Mouse (Mus musculus) myocyte (in vitro differentiated cells): ENCODE measurements around the gene Slc8a1. TPM values are rescaled to one million over a fixed set of nuclear protein-coding genes. Genes with fewer than 3 reads are reported as not detected.

Experiments used
- H3K27me3 ChIP-seq: one replicate; pipeline ENCODE4 v1.6.1; 2011; ENCODE audit not compliant: control insufficient read depth, insufficient read depth, insufficient read length
- H3K36me3 ChIP-seq: one replicate; pipeline ENCODE4 v1.6.1; 2011; ENCODE audit not compliant: control insufficient read depth, insufficient read depth
- H3K4me2 ChIP-seq: one replicate; pipeline ENCODE4 v1.6.1; 2011; ENCODE audit warnings: low read depth, control low read depth
- H3K4me3 ChIP-seq: one replicate; pipeline ENCODE4 v1.5.1; 2011; ENCODE audit warnings: mild to moderate bottlenecking, control low read depth, moderate library complexity
- H3K79me2 ChIP-seq: one replicate; pipeline ENCODE4 v1.6.1; 2011; ENCODE audit not compliant: control insufficient read depth, insufficient read depth
- H3ac ChIP-seq: one replicate; pipeline ENCODE4 v1.6.1; 2011; ENCODE audit not compliant: control insufficient read depth, insufficient read length
- CEBPB ChIP-seq: IDR thresholded peaks from 2 replicates; pipeline ENCODE4 v1.6.1; 2011; ENCODE audit warnings: mild to moderate bottlenecking, moderate library complexity; ENCODE audit not compliant: poor library complexity, insufficient read depth, severe bottlenecking
- E2F4 ChIP-seq: IDR thresholded peaks from one replicate; pipeline ENCODE4 v1.6.1; 2011; ENCODE audit warnings: mild to moderate bottlenecking, control low read depth, moderate library complexity; ENCODE audit not compliant: insufficient read depth
- MAX ChIP-seq: IDR thresholded peaks from one replicate; pipeline ENCODE4 v1.6.1; 2011; ENCODE audit warnings: low read depth, mild to moderate bottlenecking, control low read depth
- MYOD1 ChIP-seq, 3 experiments: IDR thresholded peaks; one replicate each; pipeline ENCODE4 v1.6.1; 2011; ENCODE audit warnings: control low read depth in 2 of 3, low read depth in 2 of 3, mild to moderate bottlenecking in 2 of 3, moderate library complexity in 1 of 3; ENCODE audit not compliant: insufficient read length in 2 of 3, control insufficient read depth in 1 of 3
- MYOG ChIP-seq, 3 experiments: IDR thresholded peaks; one replicate each; pipeline ENCODE4 v1.6.1; 2011; ENCODE audit warnings: control low read depth in 2 of 3, low read depth in 2 of 3, mild to moderate bottlenecking in 2 of 3; ENCODE audit not compliant: insufficient read length in 2 of 3, control insufficient read depth in 1 of 3, insufficient read depth in 1 of 3
- POLR2A ChIP-seq: IDR thresholded peaks from one replicate; pipeline ENCODE4 v1.6.1; 2011; ENCODE audit warnings: low read depth, mild to moderate bottlenecking, control low read depth, moderate library complexity; ENCODE audit not compliant: insufficient read length
- POLR2AphosphoS2 ChIP-seq: IDR thresholded peaks from one replicate; pipeline ENCODE4 v1.6.1; 2011; ENCODE audit warnings: low read depth, control low read depth; ENCODE audit not compliant: insufficient read length
- REST ChIP-seq: IDR thresholded peaks from one replicate; pipeline ENCODE4 v1.6.1; 2011; ENCODE audit warnings: mild to moderate bottlenecking, control low read depth, moderate library complexity; ENCODE audit not compliant: insufficient read depth, insufficient read length
- SRF ChIP-seq: IDR thresholded peaks from one replicate; pipeline ENCODE4 v1.6.1; 2011; ENCODE audit warnings: low read depth; ENCODE audit not compliant: control insufficient read depth, insufficient read length
- TCF12 ChIP-seq: IDR thresholded peaks from one replicate; pipeline ENCODE4 v1.6.1; 2011; ENCODE audit warnings: mild to moderate bottlenecking, control low read depth; ENCODE audit not compliant: poor library complexity, insufficient read depth, severe bottlenecking
- TCF3 ChIP-seq: IDR thresholded peaks from one replicate; pipeline ENCODE4 v1.6.1; 2011; ENCODE audit warnings: low read depth, control low read depth; ENCODE audit not compliant: insufficient read length
- USF1 ChIP-seq: IDR thresholded peaks from one replicate; pipeline ENCODE4 v1.6.1; 2011; ENCODE audit warnings: low read depth, mild to moderate bottlenecking, control low read depth, moderate library complexity
- polyA plus RNA-seq: library from polyadenylated mRNA; unstranded; fragments of >200 nt; fragmentation: generic; extraction: Trizol; gene quantifications from one replicate; pipeline ENCODE4 v1.2.1, GENCODE M21; 2012; ENCODE audit warnings: missing spikeins

Gene Slc8a1
- polyA plus RNA-seq, 1 experiment, result 3.0 TPM

GRCm38 (mm10) chr17:81669062-81669815, 68.9 kb downstream of the Slc8a1 start:
- Histone ChIP-seq H3K79me2 (no peaks in the 10 kb centered on the region), H3K4me2 (peak overlapping the region; percentile 81), H3K36me3 (no peaks in the 10 kb centered on the region), H3K27me3 (no peaks in the 10 kb centered on the region), H3K4me3 (peak overlapping the region; percentile 68), H3ac (peak overlapping the region; percentile 29)
- TF ChIP-seq REST (no peak), USF1 (no peak)

GRCm38 (mm10) chr17:81668466-81668865, 69.7 kb downstream of the Slc8a1 start:
- no peaks in the 10 kb centered on the region for H3K27me3 ChIP-seq
- no peaks in the 10 kb centered on the region for H3K36me3 ChIP-seq
- no peaks in the 10 kb centered on the region for H3K79me2 ChIP-seq
- TF ChIP-seq USF1, result no peak
- TF ChIP-seq POLR2AphosphoS2, result no peak
- no peak for TF ChIP-seq REST
- no peak for TF ChIP-seq CEBPB
- no peak for TF ChIP-seq MYOG (IDR thresholded peaks at IDR 0.05; ENCODE audit: control insufficient read depth in 1 of 3, insufficient read depth in 1 of 3, insufficient read length in 2 of 3, low read depth in 2 of 3)
- no peak for TF ChIP-seq TCF3
- no peak for TF ChIP-seq MYOD1 (IDR thresholded peaks at IDR 0.05; ENCODE audit: control insufficient read depth in 1 of 3, insufficient read length in 2 of 3, low read depth in 2 of 3)
- no peak for TF ChIP-seq SRF
- peak overlapping the region; percentile 81 for H3K4me2 ChIP-seq
- H3ac ChIP-seq, result no peak overlapping the region
- H3K4me3 ChIP-seq, result peak overlapping the region; percentile 68

- Histone ChIP-seq H3ac (no peak overlapping the region), H3K79me2 (no peaks in the 10 kb centered on the region), H3K27me3 (no peaks in the 10 kb centered on the region), H3K4me2 (peak overlapping the region; percentile 81), H3K4me3 (no peak overlapping the region), H3K36me3 (no peaks in the 10 kb centered on the region)
- TF ChIP-seq CEBPB, result no peak
- no peak for TF ChIP-seq MYOD1 (IDR thresholded peaks at IDR 0.05; ENCODE audit: control insufficient read depth in 1 of 3, insufficient read length in 2 of 3, low read depth in 2 of 3)
- TF ChIP-seq E2F4, result no peak
- TF ChIP-seq POLR2AphosphoS2, result no peak
- no peak for TF ChIP-seq SRF
- TF ChIP-seq TCF3, result no peak
- no peak for TF ChIP-seq POLR2A
- no peak for TF ChIP-seq REST
- no peak for TF ChIP-seq MAX
- TF ChIP-seq TCF12, result no peak
Observed at GRCm38 (mm10) chr17:81667935-81668334, 70.2 kb downstream of the Slc8a1 start.

GRCm38 (mm10) chr17:81666551-81666950, 71.6 kb downstream of the Slc8a1 start:
- no peak overlapping the region for H3K4me3 ChIP-seq
- no peaks in the 10 kb centered on the region for H3K27me3 ChIP-seq
- H3K79me2 ChIP-seq, result no peaks in the 10 kb centered on the region
- no peak overlapping the region for H3ac ChIP-seq
- H3K36me3 ChIP-seq, result no peaks in the 10 kb centered on the region
- H3K4me2 ChIP-seq, result no peak overlapping the region
- TF ChIP-seq POLR2AphosphoS2 (no peak), TCF12 (no peak), MYOD1 (IDR thresholded peaks at IDR 0.05; ENCODE audit: control insufficient read depth in 1 of 3, insufficient read length in 2 of 3, low read depth in 2 of 3) (no peak), USF1 (no peak), POLR2A (no peak), MAX (no peak), TCF3 (no peak), CEBPB (no peak), E2F4 (no peak), REST (no peak), SRF (no peak)

GRCm38 (mm10) chr17:81664916-81665315, 73.3 kb downstream of the Slc8a1 start:
- no peaks in the 10 kb centered on the region for H3K79me2 ChIP-seq
- TF ChIP-seq TCF12 (no peak), TCF3 (no peak), SRF (no peak), POLR2A (no peak), CEBPB (no peak), MYOG (IDR thresholded peaks at IDR 0.05; ENCODE audit: control insufficient read depth in 1 of 3, insufficient read depth in 1 of 3, insufficient read length in 2 of 3, low read depth in 2 of 3) (no peak)
- H3K36me3 ChIP-seq, result no peaks in the 10 kb centered on the region
- no peak overlapping the region for H3K4me2 ChIP-seq
- no peaks in the 10 kb centered on the region for H3K27me3 ChIP-seq
- H3K4me3 ChIP-seq, result no peak overlapping the region
- H3ac ChIP-seq, result no peak overlapping the region
